Mouse (Mus musculus) hindbrain, embryonic 15.5 days (tissue): ENCODE data around the gene Ccdc157. TPM values are rescaled to one million over a fixed set of nuclear protein-coding genes. Genes with fewer than 3 reads are reported as not detected.
A peak's percentile ranks its signal among the peaks of the same experiment; 100 is the strongest.
"Not testable (repeated sequence)": the region's sequence is repeated elsewhere in the genome, so short reads cannot be mapped to it uniquely, and the experiment has no call there.

Experiments used
- ATAC-seq: fragments of 200-750 bp; cut with Nextera tagmentation; 2 replicates; pipeline ENCODE4 v1.8.0; 2017; ENCODE audit warnings: low read depth, moderate number of reproducible peaks, moderate TSS enrichment; ENCODE audit not compliant: low FRiP score
- H3K27ac ChIP-seq: fragments of 300-500 bp; sonication (generic); replicated peaks from 2 replicates; pipeline ENCODE4 v1.5.1; 2015; ENCODE audit warnings: mild to moderate bottlenecking, inconsistent platforms
- H3K27me3 ChIP-seq: fragments of 300-500 bp; sonication (generic); 2 replicates; pipeline ENCODE4 v1.6.1; 2015; ENCODE audit warnings: control low read depth, inconsistent platforms
- H3K36me3 ChIP-seq: fragments of 300-500 bp; sonication (generic); 2 replicates; pipeline ENCODE4 v1.6.1; 2015; ENCODE audit warnings: control low read depth, inconsistent platforms
- H3K4me1 ChIP-seq: fragments of 300-500 bp; sonication (generic); replicated peaks from 2 replicates; pipeline ENCODE4 v1.6.1; 2015; ENCODE audit warnings: control low read depth, inconsistent platforms
- H3K4me2 ChIP-seq: fragments of 300-500 bp; sonication (generic); 2 replicates; pipeline ENCODE4 v1.6.1; 2015; ENCODE audit warnings: moderate library complexity, mild to moderate bottlenecking, inconsistent platforms
- H3K4me3 ChIP-seq: fragments of 300-500 bp; sonication (generic); 2 replicates; pipeline ENCODE4 v1.5.1; 2015; ENCODE audit warnings: mild to moderate bottlenecking, inconsistent platforms
- H3K9ac ChIP-seq: fragments of 300-500 bp; sonication (generic); 2 replicates; pipeline ENCODE4 v1.6.1; 2015; ENCODE audit warnings: inconsistent platforms
- H3K9me3 ChIP-seq: fragments of 300-500 bp; sonication (generic); 2 replicates; pipeline ENCODE4 v1.6.1; 2016; ENCODE audit warnings: control low read depth, inconsistent platforms
- WGBS: fragments of 180-500 bp; shearing (Covaris S2); methylation state at CpG from one replicate; pipeline ENCODE4 v1.1.7; 2015; 5-methylcytosine and 5-hydroxymethylcytosine counted together
- polyA plus RNA-seq: library from polyadenylated mRNA; unstranded; fragments of >200 nt; fragmentation: Nextera tagmentation; extraction: Ambion mirVana; gene quantifications from 2 replicates; pipeline ENCODE4 v1.2.1, GENCODE M21; 2015

Ccdc157 gene
- polyA plus RNA-seq, 1 experiment from 2014 or later: 10.0 TPM

GRCm38 (mm10) chr11:4195597-4196031 is 35.5 kb upstream of the Ccdc157 start:
- Histone ChIP-seq H3K4me2 (no peak overlapping the region), H3K27ac (no peak overlapping the region), H3K9me3 (no peaks in the 10 kb centered on the region), H3K27me3 (no peaks in the 10 kb centered on the region), H3K9ac (no peak overlapping the region), H3K36me3 (no peaks in the 10 kb centered on the region), H3K4me3 (no peak overlapping the region), H3K4me1 (peaks cover 11% of the 10 kb centered on the region)
- no peak for ATAC-seq
- 77% methylated on average over 3 of the region's 3 CpGs for WGBS

DNA sequence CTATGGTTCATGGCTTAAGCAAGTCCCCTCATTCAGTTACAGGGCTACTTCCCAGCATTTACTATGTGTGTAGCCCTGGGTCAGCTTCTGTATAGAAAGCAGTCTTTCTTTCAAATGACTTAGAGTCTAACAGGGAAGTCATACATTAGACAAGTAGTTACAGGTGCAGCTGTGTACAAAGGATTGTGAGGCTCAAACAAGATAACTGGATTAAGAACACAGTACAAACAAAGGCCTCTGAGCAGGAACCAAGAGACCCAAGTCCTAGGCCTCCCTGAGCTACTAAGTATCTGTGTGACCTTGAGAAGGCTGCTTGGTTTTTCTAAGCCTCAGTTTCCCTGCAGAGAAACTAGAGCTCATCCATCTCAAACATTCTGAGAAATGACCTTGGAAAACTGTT is 33.3 kb upstream of the Ccdc157 start:
- H3K27me3 ChIP-seq: no peaks in the 10 kb centered on the region
- no peaks in the 10 kb centered on the region for H3K9me3 ChIP-seq
- no peak overlapping the region for H3K4me3 ChIP-seq
- H3K4me2 ChIP-seq: no peak overlapping the region
- no peak overlapping the region for H3K27ac ChIP-seq
- H3K36me3 ChIP-seq: no peaks in the 10 kb centered on the region
- ATAC-seq: no peak
- H3K4me1 ChIP-seq: peaks cover 21% of the 10 kb centered on the region
- H3K9ac ChIP-seq: no peak overlapping the region

DNA sequence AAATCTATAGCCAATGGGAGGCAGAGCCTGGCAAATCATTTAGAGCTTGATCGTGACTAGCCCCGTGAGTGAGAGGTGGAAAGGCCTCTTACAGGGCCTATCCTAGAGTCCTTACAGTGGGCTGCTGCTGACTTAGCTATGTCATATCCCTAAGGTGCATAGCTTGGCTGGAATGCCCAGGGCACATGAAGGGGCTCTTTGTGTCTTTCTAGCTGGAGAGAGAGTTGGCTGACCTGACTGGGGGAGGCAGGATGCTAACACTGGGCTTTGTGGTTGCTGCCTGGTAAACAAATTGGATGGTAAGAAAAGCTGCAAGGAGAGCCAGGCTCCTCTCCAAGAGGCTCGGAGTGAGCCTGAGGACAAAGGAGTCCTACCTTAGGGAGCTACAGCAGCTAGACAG is 32.7 kb upstream of the Ccdc157 start:
- Histone ChIP-seq H3K4me2 (no peak overlapping the region), H3K4me1 (peaks cover 28% of the 10 kb centered on the region), H3K27ac (no peak overlapping the region), H3K27me3 (no peaks in the 10 kb centered on the region), H3K36me3 (no peaks in the 10 kb centered on the region), H3K4me3 (no peak overlapping the region), H3K9ac (no peak overlapping the region), H3K9me3 (no peaks in the 10 kb centered on the region)
- 80% methylated on average over 3 of the region's 3 CpGs for WGBS
- ATAC-seq: no peak

DNA sequence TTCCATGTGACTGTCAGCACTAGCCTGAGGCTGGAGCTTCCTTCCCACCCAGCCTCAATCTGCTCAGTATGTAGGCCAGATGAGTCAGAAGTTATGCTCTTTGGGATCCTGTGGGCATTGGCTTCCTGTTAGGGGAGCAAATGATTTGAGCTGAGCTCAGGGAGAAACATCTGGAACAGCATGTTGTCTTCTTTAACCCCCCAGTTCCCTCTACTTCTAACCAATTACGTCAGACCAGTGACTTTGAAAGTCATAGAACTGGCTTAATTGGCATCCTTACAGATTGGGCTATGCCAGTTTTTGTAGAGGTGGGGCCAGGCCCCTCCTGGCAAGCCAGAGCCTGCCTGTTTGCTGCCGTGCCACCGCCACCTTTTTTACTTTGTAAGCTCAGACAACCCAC is 30.6 kb upstream of the Ccdc157 start:
- no peaks in the 10 kb centered on the region for H3K36me3 ChIP-seq
- 81% methylated on average over 3 of the region's 3 CpGs for WGBS
- H3K9ac ChIP-seq: no peak overlapping the region

DNA sequence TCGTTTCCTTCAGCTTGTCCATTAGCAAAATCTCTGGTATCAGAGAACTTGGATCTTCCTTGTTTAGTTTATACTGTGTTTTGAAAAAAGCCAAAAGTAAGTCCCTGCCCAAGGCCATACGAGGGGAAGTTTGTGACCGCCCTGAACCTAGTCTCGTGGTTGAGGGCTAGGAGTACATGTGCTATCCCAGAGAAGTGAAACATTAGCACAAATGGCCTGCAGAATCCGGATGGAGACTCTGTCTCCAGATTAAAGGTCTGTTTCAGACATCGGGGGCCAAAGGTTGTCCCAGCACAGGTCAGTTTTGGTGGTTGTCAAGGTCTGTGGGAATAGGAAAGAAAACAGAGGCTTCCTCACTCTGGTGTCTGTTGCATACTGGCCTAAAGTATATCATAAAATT is 29.1 kb upstream of the Ccdc157 start:
- H3K9ac ChIP-seq: no peak overlapping the region
- no peak overlapping the region for H3K27ac ChIP-seq
- no peaks in the 10 kb centered on the region for H3K27me3 ChIP-seq
- no peak overlapping the region for H3K4me3 ChIP-seq
- no peaks in the 10 kb centered on the region for H3K9me3 ChIP-seq
- H3K36me3 ChIP-seq: no peaks in the 10 kb centered on the region
- H3K4me1 ChIP-seq: peaks cover 37% of the 10 kb centered on the region
- 90% methylated on average over 6 of the region's 6 CpGs for WGBS
- no peak overlapping the region for H3K4me2 ChIP-seq
- no peak for ATAC-seq

More for the DNA sequence above, 30.6 kb upstream of the Ccdc157 start:
- Histone ChIP-seq H3K4me2 (no peak overlapping the region), H3K4me1 (peaks cover 37% of the 10 kb centered on the region), H3K9me3 (no peaks in the 10 kb centered on the region), H3K27ac (no peak overlapping the region), H3K27me3 (no peaks in the 10 kb centered on the region), H3K4me3 (no peak overlapping the region)
- ATAC-seq: no peak

DNA sequence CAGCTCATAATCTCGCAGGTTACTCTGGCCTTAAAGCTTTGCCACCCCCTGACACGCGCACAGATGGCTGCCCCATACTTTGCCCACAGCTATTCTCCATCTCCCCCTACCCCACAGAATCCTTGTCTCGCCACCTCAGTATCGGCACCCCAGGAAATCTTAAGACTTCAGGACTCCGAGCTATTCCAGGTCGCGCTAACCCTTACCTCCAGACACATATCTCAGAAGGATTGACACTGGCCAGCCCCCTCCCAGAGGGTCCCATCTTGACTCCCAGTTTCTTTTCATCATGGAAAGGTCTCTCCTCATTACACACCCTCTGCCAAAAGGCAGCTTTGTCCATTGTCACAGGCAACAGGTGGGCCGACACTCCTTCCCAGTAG is 27.2 kb upstream of the Ccdc157 start:
- peaks cover 10% of the 10 kb centered on the region for H3K36me3 ChIP-seq
- H3K4me2 ChIP-seq: peak overlapping the region; percentile 79
- H3K4me3 ChIP-seq: peak overlapping the region; percentile 73
- H3K27ac ChIP-seq: no peak overlapping the region
- peak overlapping the region; percentile 89 for H3K9ac ChIP-seq
- H3K4me1 ChIP-seq: peaks cover 37% of the 10 kb centered on the region
- no peak for ATAC-seq
- no peaks in the 10 kb centered on the region for H3K9me3 ChIP-seq
- no peaks in the 10 kb centered on the region for H3K27me3 ChIP-seq
- 15% methylated on average over 9 of the region's 9 CpGs for WGBS

- ATAC-seq: peak; percentile 99
- Histone ChIP-seq H3K4me3 (peak within 1 kb of the TSS; percentile 73), H3K27me3 (no peaks in the 10 kb centered on the region), H3K9ac (peak within 1 kb of the TSS; percentile 89), H3K4me2 (peak within 1 kb of the TSS; percentile 79), H3K9me3 (no peaks in the 10 kb centered on the region), H3K4me1 (peaks cover 34% of the 10 kb centered on the region), H3K36me3 (peaks cover 15% of the 10 kb centered on the region), H3K27ac (peak within 1 kb of the TSS; percentile 70)
- under 1% methylated on average over 69 of the region's 71 CpGs for WGBS
Measured at GRCm38 (mm10) chr11:4186486-4187317, 26.6 kb upstream of the Ccdc157 start, which contains the start of gene Tbc1d10a. Gene Tbc1d10a, plus strand, starts transcription at chr11:4186789.

GRCm38 (mm10) chr11:4185480-4185879 is 25.4 kb upstream of the Ccdc157 start:
- 94% methylated on average over 6 of the region's 6 CpGs for WGBS
- ATAC-seq: not testable (repeated sequence)

DNA sequence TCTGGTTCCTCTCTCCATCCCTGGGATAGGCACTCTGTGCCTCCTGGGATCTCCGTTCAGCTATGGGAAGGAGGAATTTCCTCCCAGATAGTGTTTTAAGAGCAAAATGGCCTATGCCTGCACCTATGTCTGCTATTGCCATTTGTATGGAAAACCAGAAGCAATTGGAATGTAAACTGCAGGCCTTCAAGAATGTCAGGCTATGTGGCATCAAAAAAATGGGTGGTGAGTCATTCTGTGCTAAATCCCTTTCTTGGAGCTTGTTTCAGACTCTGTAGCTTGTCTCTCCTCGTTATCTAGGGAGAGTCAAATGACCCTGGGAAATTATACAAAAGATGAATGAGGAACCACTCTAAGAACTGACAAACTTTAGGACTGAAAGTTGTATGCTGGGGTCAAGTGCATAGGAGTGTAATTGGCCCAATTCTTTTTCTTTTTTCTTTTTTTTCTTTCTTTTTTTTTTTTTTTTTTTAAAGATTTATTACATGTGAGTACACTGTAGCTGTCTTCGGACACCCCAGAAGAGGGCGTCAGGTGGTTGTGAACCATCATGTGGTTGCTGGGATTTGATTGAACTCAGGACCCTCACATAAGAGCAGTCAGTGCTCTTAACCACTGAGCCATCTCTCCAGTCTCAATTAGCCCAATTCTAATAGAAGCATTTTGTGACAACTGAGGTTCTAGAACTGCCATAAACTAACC is 24.3 kb upstream of the Ccdc157 start:
- H3K4me3 ChIP-seq: no peak overlapping the region
- peaks cover 37% of the 10 kb centered on the region for H3K36me3 ChIP-seq
- H3K27me3 ChIP-seq: no peaks in the 10 kb centered on the region
- H3K9me3 ChIP-seq: no peaks in the 10 kb centered on the region
- no peak overlapping the region for H3K4me2 ChIP-seq
- H3K27ac ChIP-seq: peak overlapping the region; percentile 35; the same call in 1 of the 2 replicates
- no peak for ATAC-seq
- H3K4me1 ChIP-seq: peaks cover 18% of the 10 kb centered on the region
- WGBS: 73% methylated on average over 4 of the region's 4 CpGs
- no peak overlapping the region for H3K9ac ChIP-seq

More at GRCm38 (mm10) chr11:4185480-4185879, 25.4 kb upstream of the Ccdc157 start:
- Histone ChIP-seq H3K4me1 (peaks cover 24% of the 10 kb centered on the region), H3K36me3 (peaks cover 26% of the 10 kb centered on the region)
- H3K9me3 ChIP-seq, H3K4me2 ChIP-seq, H3K27ac ChIP-seq, H3K27me3 ChIP-seq, H3K4me3 ChIP-seq, H3K9ac ChIP-seq: not testable (repeated sequence)

GRCm38 (mm10) chr11:4183511-4183910 is 23.4 kb upstream of the Ccdc157 start:
- Histone ChIP-seq H3K9me3 (no peaks in the 10 kb centered on the region), H3K4me2 (no peak overlapping the region), H3K4me1 (peaks cover 17% of the 10 kb centered on the region), H3K9ac (no peak overlapping the region), H3K36me3 (peaks cover 46% of the 10 kb centered on the region), H3K4me3 (no peak overlapping the region), H3K27ac (peak overlapping the region; percentile 62), H3K27me3 (no peaks in the 10 kb centered on the region)
- no peak for ATAC-seq

DNA sequence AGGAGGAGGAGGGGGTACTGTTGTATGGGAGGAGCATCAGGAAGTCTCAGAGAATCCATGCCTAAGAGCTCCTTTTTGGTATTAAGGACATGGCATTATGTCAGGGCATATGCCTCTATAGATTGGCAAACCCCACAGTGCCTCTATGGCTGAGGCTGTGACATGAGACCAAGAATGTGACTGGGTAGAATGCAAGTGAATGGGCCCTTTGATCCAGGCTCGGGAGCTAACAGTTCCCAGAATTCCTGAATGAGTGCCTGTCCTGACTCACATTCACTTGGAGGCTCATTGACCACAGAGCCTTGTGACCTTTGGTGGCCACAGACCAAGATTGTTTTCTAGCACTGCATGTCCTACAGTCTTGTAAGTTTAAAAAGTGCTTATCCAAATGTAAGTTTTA is 22.0 kb upstream of the Ccdc157 start:
- no peak overlapping the region for H3K9ac ChIP-seq
- H3K27ac ChIP-seq: no peak overlapping the region
- H3K9me3 ChIP-seq: no peaks in the 10 kb centered on the region
- no peaks in the 10 kb centered on the region for H3K27me3 ChIP-seq
- H3K4me1 ChIP-seq: peaks cover 2% of the 10 kb centered on the region; the same call in 1 of the 2 replicates
- H3K36me3 ChIP-seq: peaks cover 61% of the 10 kb centered on the region
- no peak overlapping the region for H3K4me3 ChIP-seq
- no peak for ATAC-seq
- 12% methylated on average over 1 of the region's 1 CpGs for WGBS
- H3K4me2 ChIP-seq: no peak overlapping the region

DNA sequence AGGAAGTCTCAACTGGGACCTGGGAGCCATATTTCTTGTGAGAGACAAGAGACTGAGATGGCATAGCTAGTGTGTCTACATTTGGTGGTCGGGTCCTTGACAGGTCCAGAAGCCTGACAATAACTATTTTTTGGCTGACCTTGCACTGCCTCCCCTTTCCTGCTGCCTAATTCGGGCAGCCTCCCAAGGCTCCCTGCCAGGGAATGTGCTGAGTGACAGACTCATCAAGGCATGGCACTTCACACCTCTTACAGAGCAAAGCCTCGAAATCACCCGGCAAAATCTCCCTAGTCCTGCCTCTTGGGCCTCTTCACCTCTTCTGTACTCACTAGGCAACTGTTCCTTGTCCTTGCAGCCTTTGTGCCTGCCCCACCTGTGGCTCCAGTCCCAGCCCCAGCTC is 17.6 kb upstream of the Ccdc157 start:
- no peaks in the 10 kb centered on the region for H3K27me3 ChIP-seq
- H3K9ac ChIP-seq: no peak overlapping the region
- peaks cover 98% of the 10 kb centered on the region for H3K36me3 ChIP-seq
- no peak overlapping the region for H3K4me2 ChIP-seq
- no peak overlapping the region for H3K27ac ChIP-seq
- 85% methylated on average over 4 of the region's 4 CpGs for WGBS
- no peak overlapping the region for H3K4me3 ChIP-seq
- no peaks in the 10 kb centered on the region for H3K4me1 ChIP-seq
- no peaks in the 10 kb centered on the region for H3K9me3 ChIP-seq
- ATAC-seq: no peak
